Mouse (Mus musculus) kidney, adult 2 months (tissue): ENCODE results near the gene Leap2. TPM values are rescaled to one million over a fixed set of nuclear protein-coding genes. Genes with fewer than 3 reads are reported as not detected.
"Not testable (repeated sequence)": the region's sequence is repeated elsewhere in the genome, so short reads cannot be mapped to it uniquely, and the experiment has no call there.

Experiments
- DNase-seq: peaks from one replicate; pipeline ENCODE4 v3.0.0; 2021
- H3K27ac ChIP-seq: fragments of 200-500 bp; 2 replicates; pipeline ENCODE4 v1.5.1; 2012; ENCODE audit warnings: low read depth, low read length, control low read depth, inconsistent platforms; ENCODE audit not compliant: insufficient read depth
- H3K27me3 ChIP-seq: fragments of 200-500 bp; replicated peaks from 2 replicates; pipeline ENCODE4 v1.6.1; 2012; ENCODE audit warnings: mild to moderate bottlenecking, moderate library complexity, low read length, inconsistent platforms; ENCODE audit not compliant: control insufficient read depth, insufficient read depth
- H3K36me3 ChIP-seq: fragments of 200-500 bp; 2 replicates; pipeline ENCODE4 v1.6.1; 2012; ENCODE audit warnings: mild to moderate bottlenecking, moderate library complexity, low read length, inconsistent platforms; ENCODE audit not compliant: control insufficient read depth, insufficient read depth
- H3K4me1 ChIP-seq: fragments of 200-500 bp; 2 replicates; pipeline ENCODE4 v1.6.1; 2011; ENCODE audit warnings: low read length; ENCODE audit not compliant: control insufficient read depth, insufficient read depth
- H3K4me3 ChIP-seq: fragments of 200-500 bp; 2 replicates; pipeline ENCODE4 v1.5.1; 2011; ENCODE audit warnings: mild to moderate bottlenecking, low read depth, low read length, control low read depth; ENCODE audit not compliant: insufficient read depth
- CTCF ChIP-seq: fragments of 200-500 bp; conservative IDR thresholded peaks from 2 replicates; pipeline ENCODE4 v1.5.1; 2011; ENCODE audit warnings: low read depth, mild to moderate bottlenecking, control low read depth, low read length, moderate library complexity, mixed read lengths; ENCODE audit not compliant: insufficient read depth, insufficient read length
- POLR2A ChIP-seq: fragments of 200-500 bp; IDR thresholded peaks from one replicate; pipeline ENCODE4 v1.6.1; 2011; ENCODE audit warnings: low read depth, low read length, control low read depth
- WGBS: fragments of 180-500 bp; shearing (Covaris S2); methylation state at CpG from one replicate; pipeline ENCODE4 v1.1.7; 2018; 5-methylcytosine and 5-hydroxymethylcytosine counted together
- polyA plus RNA-seq: library from polyadenylated mRNA; depleted of rRNA; stranded (reverse); fragments of >200 nt; gene quantifications from 2 replicates; pipeline ENCODE4 v1.2.3, GENCODE M21; 2012

Leap2 gene
- polyA plus RNA-seq, 1 experiment = not detected

GRCm38 (mm10) chr11:53429182-53429581, 6.2 kb upstream of the Leap2 start:
- no peak overlapping the region; the same call in 1 of the 2 replicates for H3K27ac ChIP-seq
- TF ChIP-seq POLR2A (no peak), CTCF (no peak)

GRCm38 (mm10) chr11:53428716-53429057, 5.7 kb upstream of the Leap2 start:
- TF ChIP-seq CTCF = no peak
- TF ChIP-seq POLR2A = no peak
- Histone ChIP-seq H3K27me3 (no peaks in the 10 kb centered on the region), H3K27ac (no peak overlapping the region), H3K4me3 (no peak overlapping the region), H3K4me1 (peaks cover 15% of the 10 kb centered on the region), H3K36me3 (peaks cover 2% of the 10 kb centered on the region; the same call in 1 of the 2 replicates)
- 95% methylated on average over 5 of the region's 5 CpGs for whole genome bisulfite sequencing
- DNase-seq = no peak

More at GRCm38 (mm10) chr11:53429182-53429581, 6.2 kb upstream of the Leap2 start:
- peaks cover 2% of the 10 kb centered on the region; the same call in 1 of the 2 replicates for H3K36me3 ChIP-seq
- peak overlapping the region; percentile 36; the same call in 1 of the 2 replicates for H3K4me3 ChIP-seq
- DNase-seq = no peak
- H3K27me3 ChIP-seq = no peaks in the 10 kb centered on the region
- peaks cover 15% of the 10 kb centered on the region for H3K4me1 ChIP-seq

GRCm38 (mm10) chr11:53427993-53428715, 5.2 kb upstream of the Leap2 start:
- Histone ChIP-seq H3K27me3 (no peaks in the 10 kb centered on the region), H3K4me1 (peaks cover 16% of the 10 kb centered on the region), H3K27ac (no peak overlapping the region), H3K4me3 (no peak overlapping the region), H3K36me3 (peaks cover 2% of the 10 kb centered on the region; the same call in 1 of the 2 replicates)
- DNase-seq = peak; percentile 56
- WGBS = 74% methylated on average over 3 of the region's 3 CpGs
- TF ChIP-seq POLR2A (no peak), CTCF (no peak)

- peaks cover 18% of the 10 kb centered on the region for H3K4me1 ChIP-seq
- H3K4me3 ChIP-seq, H3K27ac ChIP-seq, DNase-seq, H3K27me3 ChIP-seq, H3K36me3 ChIP-seq: not testable (repeated sequence)
- 88% methylated on average over 3 of the region's 3 CpGs for WGBS
Measured at GRCm38 (mm10) chr11:53426914-53427313, 3.9 kb upstream of the Leap2 start.

- Histone ChIP-seq H3K4me3 (no peak overlapping the region), H3K27me3 (no peaks in the 10 kb centered on the region), H3K27ac (no peak overlapping the region), H3K36me3 (peaks cover 2% of the 10 kb centered on the region), H3K4me1 (peaks cover 13% of the 10 kb centered on the region)
- peak; percentile 37 for DNase-seq
- 80% methylated on average over 6 of the region's 6 CpGs for WGBS
- TF ChIP-seq CTCF (no peak), POLR2A (no peak)
Measured at GRCm38 (mm10) chr11:53425711-53426255, 2.8 kb upstream of the Leap2 start.

- DNase-seq = no peak
- Histone ChIP-seq H3K27ac (no peak overlapping the region), H3K36me3 (peaks cover 2% of the 10 kb centered on the region), H3K4me3 (no peak overlapping the region), H3K4me1 (peaks cover 13% of the 10 kb centered on the region), H3K27me3 (no peaks in the 10 kb centered on the region)
- no peak for TF ChIP-seq POLR2A
- no peak for TF ChIP-seq CTCF
- 54% methylated on average over 3 of the region's 3 CpGs for WGBS
Measured at GRCm38 (mm10) chr11:53425251-53425650, 2.3 kb upstream of the Leap2 start.

GRCm38 (mm10) chr11:53424826-53425225, 1.9 kb upstream of the Leap2 start:
- no peaks in the 10 kb centered on the region for H3K27me3 ChIP-seq
- peaks cover 13% of the 10 kb centered on the region for H3K4me1 ChIP-seq
- peaks cover 2% of the 10 kb centered on the region for H3K36me3 ChIP-seq
- no peak overlapping the region for H3K27ac ChIP-seq
- DNase-seq = peak; percentile 24
- WGBS = 58% methylated on average over 2 of the region's 2 CpGs
- TF ChIP-seq CTCF = no peak
- no peak for TF ChIP-seq POLR2A
- H3K4me3 ChIP-seq = no peak overlapping the region

- Histone ChIP-seq H3K36me3 (peaks cover 13% of the 10 kb centered on the region), H3K4me1 (peaks cover under 1% of the 10 kb centered on the region; the same call in 1 of the 2 replicates), H3K27ac (no peak overlapping the region), H3K4me3 (no peak overlapping the region), H3K27me3 (no peaks in the 10 kb centered on the region)
- no peak for DNase-seq
- TF ChIP-seq CTCF (no peak), POLR2A (no peak)
Measured at GRCm38 (mm10) chr11:53418048-53418447, 4.9 kb downstream of the Leap2 start.
